Mouse (Mus musculus) T-helper 1 cell (primary cell): ENCODE data around the gene Cpt1a.

Experiments
- in situ Hi-C: fragments of 300-600 bp; cut with MboI, MseI; formaldehyde crosslinking; loops from one replicate; pipeline ENCODE4 v1.15.1; 2025; ENCODE audit warnings: high pct_unique_total_duplicates

Cpt1a gene

DNA sequence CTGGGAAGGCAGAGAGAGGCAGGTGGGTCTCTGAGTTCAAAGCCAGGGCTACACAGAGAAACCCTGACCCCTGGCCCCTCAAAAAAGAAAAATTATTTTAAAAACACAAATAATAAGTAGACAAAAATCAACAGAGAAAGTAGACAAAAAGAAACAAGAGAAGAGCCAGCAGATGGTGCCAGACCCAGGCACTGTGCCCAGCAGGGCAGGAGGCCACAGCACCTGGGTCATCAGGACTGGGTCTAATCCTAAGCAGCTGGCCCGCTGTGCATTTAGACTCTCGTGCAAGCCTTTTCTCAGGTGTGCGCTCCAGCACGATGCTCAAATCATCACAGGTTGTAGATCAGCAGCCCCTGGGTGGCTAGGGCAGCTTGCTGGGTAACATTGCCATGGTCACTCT is 41.4 kb downstream of the Cpt1a start:
- in situ Hi-C loops: no loop called here

- in situ Hi-C loops: no loop called here
These were observed 43.0 kb downstream of the Cpt1a start for GRCm38 (mm10) chr19:3365089-3365488.

DNA sequence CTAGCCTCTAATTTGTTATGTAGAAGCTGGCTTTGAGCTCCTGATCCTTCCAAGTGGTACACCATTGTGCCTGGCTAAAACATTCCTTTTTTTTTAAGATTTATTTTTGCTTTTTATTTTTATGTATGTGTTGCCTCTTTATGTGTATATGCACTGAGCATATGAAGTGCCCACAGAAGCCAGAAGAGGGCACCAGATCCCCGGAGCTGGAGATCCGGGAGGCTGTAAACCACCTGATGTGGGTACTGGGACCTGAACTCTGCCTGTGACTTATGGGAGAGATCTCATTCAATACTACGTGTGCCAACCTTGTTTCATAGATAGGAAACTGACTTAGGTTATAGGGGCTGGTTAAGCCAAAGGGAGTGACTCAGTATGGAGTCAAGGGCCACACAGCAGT is 46.1 kb downstream of the Cpt1a start:
- in situ Hi-C loops: no loop called here

DNA sequence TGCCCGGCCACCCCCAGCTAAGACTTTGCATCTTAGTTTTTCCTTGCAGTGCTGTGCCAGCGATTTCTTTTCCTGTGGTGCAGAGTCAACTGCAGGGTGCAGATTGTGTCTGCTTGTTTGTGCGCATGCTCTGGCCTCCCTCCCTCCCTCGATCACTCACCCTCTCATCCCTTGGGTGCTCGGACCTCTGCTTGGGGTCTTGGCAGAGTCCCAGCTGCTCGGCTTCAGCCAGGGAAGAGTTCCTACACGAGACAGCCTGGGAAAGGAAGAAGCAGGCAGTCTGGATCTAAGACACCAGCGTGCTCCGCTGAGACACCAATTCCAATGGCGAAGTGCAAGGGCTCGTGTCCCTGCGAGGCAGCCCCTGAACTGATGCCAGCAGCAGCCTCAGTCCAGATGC is 51.2 kb downstream of the Cpt1a start:
- in situ Hi-C loops: no loop called here

GRCm38 (mm10) chr19:3374028-3374427 is 51.9 kb downstream of the Cpt1a start:
- in situ Hi-C loops: no loop called here

- in situ Hi-C loops: no loop called here
These were observed 53.9 kb downstream of the Cpt1a start for GRCm38 (mm10) chr19:3375945-3376495.

GRCm38 (mm10) chr19:3376966-3377715 is 55.0 kb downstream of the Cpt1a start:
- in situ Hi-C loops: no loop called here

DNA sequence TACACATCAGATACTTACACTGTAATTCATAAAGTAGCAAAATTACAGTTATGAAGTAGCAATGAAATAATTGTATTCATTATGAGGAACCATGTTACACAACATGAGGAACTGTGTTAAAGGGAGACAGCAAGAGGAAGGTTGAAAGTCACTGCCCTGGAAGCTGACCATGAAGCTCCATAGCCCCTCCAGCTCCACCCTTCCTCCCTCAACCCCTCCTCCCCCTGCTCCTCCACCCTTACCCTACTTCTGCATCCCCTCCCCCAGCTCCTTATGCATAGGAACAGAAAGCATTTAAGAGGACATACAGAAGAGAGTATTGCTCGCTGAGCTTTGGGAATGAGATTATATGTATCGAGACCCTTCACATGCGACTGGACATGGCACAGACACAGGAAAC is 56.5 kb downstream of the Cpt1a start:
- in situ Hi-C loops: no loop called here

DNA sequence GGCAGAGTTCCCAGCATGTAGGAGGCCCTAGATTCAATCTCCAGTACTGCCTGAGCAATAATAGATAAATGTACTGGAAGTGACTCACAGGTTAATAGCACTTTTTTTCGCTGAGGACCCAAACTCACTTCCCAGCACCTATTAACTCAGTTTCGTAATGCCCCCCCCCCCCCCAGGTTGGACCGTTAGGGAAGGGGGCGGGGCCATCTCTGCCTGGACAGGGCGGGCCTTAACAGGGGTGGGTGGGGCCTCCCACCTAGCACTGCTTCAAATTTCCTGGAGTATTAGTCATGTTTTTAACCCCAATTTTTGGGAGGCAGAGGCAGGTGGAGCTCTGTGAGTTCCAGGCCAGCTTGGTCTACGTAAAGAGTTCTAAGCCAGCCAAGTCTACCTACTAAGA is 65.9 kb downstream of the Cpt1a start:
- in situ Hi-C loops: no loop called here

GRCm38 (mm10) chr19:3388629-3389057 is 66.5 kb downstream of the Cpt1a start, which contains the start of gene Tesmin:
TSS of gene Tesmin (plus strand) at chr19:3388857.
- in situ Hi-C loops: no loop called here

GRCm38 (mm10) chr19:3389089-3389488 is 67.0 kb downstream of the Cpt1a start:
- in situ Hi-C loops: no loop called here

- in situ Hi-C loops: no loop called here
These were observed 70.2 kb downstream of the Cpt1a start for GRCm38 (mm10) chr19:3392384-3392783.

- in situ Hi-C loops: no loop called here
These were observed 72.1 kb downstream of the Cpt1a start for GRCm38 (mm10) chr19:3394216-3394615.

- in situ Hi-C loops: no loop called here
These were observed 77.9 kb downstream of the Cpt1a start for GRCm38 (mm10) chr19:3400057-3400456.

DNA sequence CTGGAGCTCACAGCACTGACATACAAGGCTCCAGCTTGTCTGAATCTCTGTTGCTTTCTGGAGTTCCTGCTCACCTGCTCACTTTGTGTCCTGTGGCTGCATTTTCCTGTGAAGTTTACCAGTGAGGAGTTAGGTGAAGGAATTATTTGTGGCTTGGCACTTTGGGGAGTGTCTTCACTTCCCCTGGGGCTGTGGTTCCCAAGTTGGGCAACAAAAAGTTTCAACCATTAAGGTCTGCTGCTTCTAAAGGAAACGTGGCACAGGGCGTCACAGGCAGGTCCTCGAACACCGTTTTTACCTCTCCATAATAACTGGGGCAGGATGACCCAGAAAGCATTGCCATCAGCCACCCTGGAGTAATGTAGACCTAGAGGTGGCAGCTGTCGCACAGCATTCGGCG is 79.4 kb downstream of the Cpt1a start:
- in situ Hi-C loops: no loop called here

- in situ Hi-C loops: no loop called here
These were observed 79.8 kb downstream of the Cpt1a start for GRCm38 (mm10) chr19:3401943-3402342.

GRCm38 (mm10) chr19:3402390-3402789 is 80.3 kb downstream of the Cpt1a start:
- in situ Hi-C loops: no loop called here

DNA sequence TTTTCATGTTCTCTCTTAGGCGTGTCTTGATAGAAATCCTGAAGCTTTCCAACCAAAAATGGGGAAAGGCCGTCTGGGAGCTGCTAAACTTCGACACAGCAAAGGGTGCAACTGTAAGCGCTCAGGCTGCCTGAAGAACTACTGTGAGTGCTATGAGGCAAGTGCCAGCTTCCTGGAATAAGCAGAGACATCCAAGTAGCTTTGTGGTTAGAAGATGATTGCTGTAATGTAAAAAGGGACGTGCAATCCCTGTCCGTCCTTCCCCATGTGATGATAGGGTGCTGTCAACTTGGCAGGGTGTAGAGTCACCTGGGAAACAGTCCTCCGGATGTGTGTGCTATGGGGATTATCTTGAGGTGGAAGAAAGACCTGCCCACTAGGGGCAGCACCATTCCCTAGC is 81.9 kb downstream of the Cpt1a start:
- in situ Hi-C loops: no loop called here

- in situ Hi-C loops: no loop called here
These were observed 83.6 kb downstream of the Cpt1a start for GRCm38 (mm10) chr19:3405531-3406281.

DNA sequence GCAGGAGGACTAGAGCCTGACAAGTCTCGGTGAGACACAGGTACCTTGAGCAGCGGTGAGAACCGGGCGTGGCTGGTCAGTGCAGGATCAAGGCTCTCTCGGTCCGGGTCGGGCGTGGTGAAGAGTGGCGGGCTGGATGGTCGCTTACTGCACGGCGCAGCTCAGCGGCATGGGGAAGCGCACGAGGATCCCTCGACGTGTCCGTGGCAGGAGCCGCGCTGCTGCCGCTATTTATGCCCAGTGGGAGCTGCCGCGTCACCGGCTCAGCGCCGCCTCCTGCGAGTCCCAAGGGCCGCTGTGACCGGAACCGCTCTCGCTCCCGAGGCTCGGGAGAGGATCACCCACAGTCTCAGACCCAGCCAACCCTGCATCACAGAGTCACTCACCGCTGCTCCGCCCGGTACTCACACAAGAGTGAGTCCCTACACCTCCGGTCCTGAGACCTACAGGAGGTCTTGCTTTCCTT is 92.2 kb downstream of the Cpt1a start, which contains the start of gene Gal:
Gal (minus strand) TSS at position 277 of the 466 bp plus-strand sequence.
- in situ Hi-C loops: no loop called here

GRCm38 (mm10) chr19:3419251-3419650 is 97.1 kb downstream of the Cpt1a start:
- in situ Hi-C loops: no loop called here

- in situ Hi-C loops: no loop called here
These were observed 100.4 kb downstream of the Cpt1a start for GRCm38 (mm10) chr19:3422488-3422887.

GRCm38 (mm10) chr19:3422981-3423380 is 100.8 kb downstream of the Cpt1a start:
- in situ Hi-C loops: no loop called here
